Mouse (Mus musculus) c-Kit-positive CD71-positive TER-119-negative erythroid progenitor cells, embryonic 14.5 days (primary cell): ENCODE data around the gene Urb2.
"Not testable (repeated sequence)": the region's sequence is repeated elsewhere in the genome, so short reads cannot be mapped to it uniquely, and the experiment has no call there.

Source experiments
- DNase-seq: peaks from one replicate; pipeline ENCODE4 v3.0.0-alpha.2; 2013; ENCODE audit warnings: low read depth

Urb2 gene

GRCm38 (mm10) chr8:124014751-124015150, 6.6 kb upstream of the Urb2 start:
- DNase-seq, result no peak

GRCm38 (mm10) chr8:124019782-124020181, 1.5 kb upstream of the Urb2 start:
- DNase-seq, result peak; percentile 62

- no peak for DNase-seq
Measured at GRCm38 (mm10) chr8:124020439-124021236, 670 bp upstream of the Urb2 start.

GRCm38 (mm10) chr8:124026265-124026664, 5.0 kb downstream of the Urb2 start:
- not testable (repeated sequence) for DNase-seq

GRCm38 (mm10) chr8:124027831-124028230, 6.5 kb downstream of the Urb2 start:
- no peak for DNase-seq

GRCm38 (mm10) chr8:124033400-124033799, 12.1 kb downstream of the Urb2 start:
- DNase-seq, result no peak

GRCm38 (mm10) chr8:124038121-124038520, 16.8 kb downstream of the Urb2 start:
- no peak for DNase-seq

GRCm38 (mm10) chr8:124039351-124039750, 18.0 kb downstream of the Urb2 start:
- DNase-seq, result no peak

GRCm38 (mm10) chr8:124042201-124042600, 20.9 kb downstream of the Urb2 start:
- DNase-seq, result no peak

GRCm38 (mm10) chr8:124044421-124044820, 23.1 kb downstream of the Urb2 start:
- DNase-seq, result no peak

- no peak for DNase-seq
Measured at GRCm38 (mm10) chr8:124044931-124045330, 23.6 kb downstream of the Urb2 start.

GRCm38 (mm10) chr8:124045856-124046255, 24.5 kb downstream of the Urb2 start:
- DNase-seq, result no peak

- DNase-seq, result peak; percentile 14
Measured at GRCm38 (mm10) chr8:124052110-124052509, 30.8 kb downstream of the Urb2 start.

- DNase-seq, result no peak
Measured at GRCm38 (mm10) chr8:124052568-124052967, 31.3 kb downstream of the Urb2 start.

- no peak for DNase-seq
Measured at GRCm38 (mm10) chr8:124056832-124057655, 35.7 kb downstream of the Urb2 start.

- no peak for DNase-seq
Measured at GRCm38 (mm10) chr8:124066325-124067058, 45.2 kb downstream of the Urb2 start.

- DNase-seq, result no peak
Measured at GRCm38 (mm10) chr8:124067059-124067750, 45.9 kb downstream of the Urb2 start.

GRCm38 (mm10) chr8:124070363-124071324, 49.3 kb downstream of the Urb2 start:
- no peak for DNase-seq

- no peak for DNase-seq
Measured at GRCm38 (mm10) chr8:124075977-124076376, 54.7 kb downstream of the Urb2 start.

- no peak for DNase-seq
Measured at GRCm38 (mm10) chr8:124076416-124076815, 55.1 kb downstream of the Urb2 start.

- DNase-seq, result peak; percentile 66
Measured at GRCm38 (mm10) chr8:124077377-124077776, 56.1 kb downstream of the Urb2 start.
